Mouse (Mus musculus): Measurements from ENCODE around the gene Gpr18.

Gpr18 gene

GRCm38 (mm10) chr14:121922016-121922415, 6.4 kb upstream of the Gpr18 start:
- DNase-seq (ENCODE audit: low spot score), result no peak

- DNase-seq (ENCODE audit: low spot score), result no peak
These were observed 5.0 kb upstream of the Gpr18 start for GRCm38 (mm10) chr14:121920511-121921124.

- no peak for DNase-seq (ENCODE audit: low spot score)
These were observed 4.2 kb upstream of the Gpr18 start for GRCm38 (mm10) chr14:121919752-121920151.

GRCm38 (mm10) chr14:121918266-121918665, 2.7 kb upstream of the Gpr18 start:
- DNase-seq (ENCODE audit: low spot score), result no peak

GRCm38 (mm10) chr14:121916311-121917094, 922 bp upstream of the Gpr18 start:
- DNase-seq (ENCODE audit: low spot score), result no peak

- no peak for DNase-seq (ENCODE audit: low spot score)
These were observed 438 bp downstream of the Gpr18 start for GRCm38 (mm10) chr14:121915143-121915542.

- no peak for DNase-seq (ENCODE audit: low spot score)
These were observed 3.1 kb downstream of the Gpr18 start for GRCm38 (mm10) chr14:121912501-121912900.

GRCm38 (mm10) chr14:121909868-121910267, 5.7 kb downstream of the Gpr18 start:
- DNase-seq (ENCODE audit: low spot score), result no peak

- no peak for DNase-seq (ENCODE audit: low spot score)
These were observed 8.4 kb downstream of the Gpr18 start for GRCm38 (mm10) chr14:121906992-121907681.

GRCm38 (mm10) chr14:121906341-121906991, 9.1 kb downstream of the Gpr18 start:
- DNase-seq (ENCODE audit: low spot score), result no peak

- no peak for DNase-seq (ENCODE audit: low spot score)
These were observed 10.8 kb downstream of the Gpr18 start for GRCm38 (mm10) chr14:121904754-121905153.

- DNase-seq (ENCODE audit: low spot score), result no peak
These were observed 12.2 kb downstream of the Gpr18 start for GRCm38 (mm10) chr14:121903381-121903876.

- DNase-seq (ENCODE audit: low spot score), result no peak
These were observed 14.1 kb downstream of the Gpr18 start for GRCm38 (mm10) chr14:121901511-121901910.

GRCm38 (mm10) chr14:121899071-121899470, 16.5 kb downstream of the Gpr18 start:
- DNase-seq (ENCODE audit: low spot score), result no peak

- DNase-seq (ENCODE audit: low spot score), result no peak
These were observed 17.1 kb downstream of the Gpr18 start for GRCm38 (mm10) chr14:121898509-121898908.

- DNase-seq (ENCODE audit: low spot score), result no peak
These were observed 17.8 kb downstream of the Gpr18 start for GRCm38 (mm10) chr14:121897773-121898172.

- no peak for DNase-seq (ENCODE audit: low spot score)
These were observed 19.2 kb downstream of the Gpr18 start for GRCm38 (mm10) chr14:121896126-121897090.

GRCm38 (mm10) chr14:121895316-121895715, 20.3 kb downstream of the Gpr18 start:
- DNase-seq (ENCODE audit: low spot score), result no peak

- DNase-seq (ENCODE audit: low spot score), result no peak
These were observed 21.0 kb downstream of the Gpr18 start for GRCm38 (mm10) chr14:121894511-121895135.

- DNase-seq (ENCODE audit: low spot score), result no peak
These were observed 21.8 kb downstream of the Gpr18 start for GRCm38 (mm10) chr14:121893747-121894146.
